Mouse (Mus musculus) heart, embryonic 15.5 days (tissue): ENCODE results near the gene Cmtr1. TPM values are rescaled to one million over a fixed set of nuclear protein-coding genes. Genes with fewer than 3 reads are reported as not detected.

ENCODE experiments used
- ATAC-seq: fragments of 200-750 bp; cut with Nextera tagmentation; replicated peaks from 2 replicates; pipeline ENCODE4 v1.8.0; 2017; ENCODE audit warnings: low read depth, moderate TSS enrichment; ENCODE audit not compliant: insufficient number of reproducible peaks, insufficient read depth, low FRiP score
- H3K27ac ChIP-seq: fragments of 300-500 bp; sonication (generic); 2 replicates; pipeline ENCODE4 v1.5.1; 2015; ENCODE audit warnings: mild to moderate bottlenecking, inconsistent platforms
- H3K27me3 ChIP-seq: fragments of 300-500 bp; sonication (generic); 2 replicates; pipeline ENCODE4 v1.6.1; 2015; ENCODE audit warnings: inconsistent platforms
- H3K36me3 ChIP-seq: fragments of 300-500 bp; sonication (generic); 2 replicates; pipeline ENCODE4 v1.6.1; 2015; ENCODE audit warnings: mild to moderate bottlenecking, inconsistent platforms
- H3K4me1 ChIP-seq: fragments of 300-500 bp; sonication (generic); replicated peaks from 2 replicates; pipeline ENCODE4 v1.6.1; 2015; ENCODE audit warnings: inconsistent platforms
- H3K4me2 ChIP-seq: fragments of 300-500 bp; sonication (generic); 2 replicates; pipeline ENCODE4 v1.6.1; 2015; ENCODE audit warnings: inconsistent platforms, mild to moderate bottlenecking, moderate library complexity
- H3K4me3 ChIP-seq: fragments of 300-500 bp; sonication (generic); 2 replicates; pipeline ENCODE4 v1.5.1; 2015; ENCODE audit warnings: mild to moderate bottlenecking, inconsistent platforms
- H3K9ac ChIP-seq: fragments of 300-500 bp; sonication (generic); 2 replicates; pipeline ENCODE4 v1.6.1; 2015; ENCODE audit warnings: mild to moderate bottlenecking, inconsistent platforms
- H3K9me3 ChIP-seq: fragments of 300-500 bp; sonication (generic); replicated peaks from 2 replicates; pipeline ENCODE4 v1.6.1; 2016; ENCODE audit warnings: inconsistent platforms
- WGBS: fragments of 180-500 bp; shearing (Covaris S2); methylation state at CpG from one replicate; pipeline ENCODE4 v1.1.7; 2015; ENCODE audit warnings: mixed read lengths; 5-methylcytosine and 5-hydroxymethylcytosine counted together
- polyA plus RNA-seq: library from polyadenylated mRNA; unstranded; fragments of >200 nt; fragmentation: Nextera tagmentation; extraction: Ambion mirVana; gene quantifications from 2 replicates; pipeline ENCODE4 v1.2.1, GENCODE M21; 2015

Gene Cmtr1
- polyA plus RNA-seq, 1 experiment from 2014 or later: 78.3 TPM

- Histone ChIP-seq H3K36me3 (peaks cover 57% of the 10 kb centered on the region), H3K9me3 (no peaks in the 10 kb centered on the region), H3K4me2 (no peak overlapping the region), H3K4me1 (peaks cover 15% of the 10 kb centered on the region), H3K4me3 (no peak overlapping the region), H3K27ac (no peak overlapping the region), H3K9ac (no peak overlapping the region), H3K27me3 (no peaks in the 10 kb centered on the region)
- WGBS: 86% methylated on average over 8 of the region's 8 CpGs
- no peak for ATAC-seq
Measured at GRCm38 (mm10) chr17:29635492-29635891, 24.9 kb upstream of the Cmtr1 start.

GRCm38 (mm10) chr17:29636118-29636517 lies 24.3 kb upstream of the Cmtr1 start:
- Histone ChIP-seq H3K4me1 (peaks cover 15% of the 10 kb centered on the region), H3K27me3 (no peaks in the 10 kb centered on the region), H3K36me3 (peaks cover 57% of the 10 kb centered on the region), H3K9ac (no peak overlapping the region), H3K27ac (no peak overlapping the region), H3K9me3 (no peaks in the 10 kb centered on the region), H3K4me3 (no peak overlapping the region), H3K4me2 (no peak overlapping the region)
- 68% methylated on average over 5 of the region's 5 CpGs for WGBS
- ATAC-seq: no peak

- no peaks in the 10 kb centered on the region for H3K27me3 ChIP-seq
- WGBS: 71% methylated on average over 4 of the region's 4 CpGs
- H3K36me3 ChIP-seq: peaks cover 56% of the 10 kb centered on the region
- H3K27ac ChIP-seq: no peak overlapping the region
- no peak overlapping the region for H3K9ac ChIP-seq
- ATAC-seq: no peak
- no peak overlapping the region for H3K4me2 ChIP-seq
- no peaks in the 10 kb centered on the region for H3K9me3 ChIP-seq
- H3K4me3 ChIP-seq: no peak overlapping the region
- peaks cover 15% of the 10 kb centered on the region for H3K4me1 ChIP-seq
Measured at GRCm38 (mm10) chr17:29637377-29637776, 23.0 kb upstream of the Cmtr1 start.

- H3K27me3 ChIP-seq: no peaks in the 10 kb centered on the region
- peaks cover 55% of the 10 kb centered on the region for H3K36me3 ChIP-seq
- WGBS: 60% methylated on average over 8 of the region's 8 CpGs
- H3K4me3 ChIP-seq: no peak overlapping the region
- no peak overlapping the region for H3K4me2 ChIP-seq
- no peak overlapping the region for H3K27ac ChIP-seq
- no peak for ATAC-seq
- no peaks in the 10 kb centered on the region for H3K9me3 ChIP-seq
- no peak overlapping the region for H3K9ac ChIP-seq
- H3K4me1 ChIP-seq: peaks cover 15% of the 10 kb centered on the region
Measured at GRCm38 (mm10) chr17:29637895-29638294, 22.5 kb upstream of the Cmtr1 start.

GRCm38 (mm10) chr17:29640971-29641370 lies 19.4 kb upstream of the Cmtr1 start:
- H3K36me3 ChIP-seq: peaks cover 38% of the 10 kb centered on the region
- H3K4me1 ChIP-seq: peaks cover 24% of the 10 kb centered on the region
- no peak overlapping the region for H3K27ac ChIP-seq
- H3K9me3 ChIP-seq: no peaks in the 10 kb centered on the region
- no peak overlapping the region for H3K9ac ChIP-seq
- WGBS: 82% methylated on average over 11 of the region's 11 CpGs
- no peak for ATAC-seq
- no peaks in the 10 kb centered on the region for H3K27me3 ChIP-seq
- no peak overlapping the region for H3K4me3 ChIP-seq
- no peak overlapping the region for H3K4me2 ChIP-seq

GRCm38 (mm10) chr17:29642219-29642618 lies 18.2 kb upstream of the Cmtr1 start:
- Histone ChIP-seq H3K27ac (no peak overlapping the region), H3K4me2 (no peak overlapping the region), H3K36me3 (peaks cover 29% of the 10 kb centered on the region), H3K27me3 (no peaks in the 10 kb centered on the region), H3K9me3 (no peaks in the 10 kb centered on the region), H3K4me3 (no peak overlapping the region), H3K4me1 (peaks cover 18% of the 10 kb centered on the region), H3K9ac (no peak overlapping the region)
- 72% methylated on average over 3 of the region's 3 CpGs for WGBS
- no peak for ATAC-seq

- Histone ChIP-seq H3K36me3 (0 out of 2 replicates have a peak, but pooled peaks cover 3% of the 10 kb centered on the region), H3K27ac (no peak overlapping the region), H3K27me3 (no peaks in the 10 kb centered on the region), H3K9me3 (no peaks in the 10 kb centered on the region), H3K4me3 (no peak overlapping the region), H3K9ac (no peak overlapping the region), H3K4me1 (peaks cover 6% of the 10 kb centered on the region; the same call in 1 of the 2 replicates), H3K4me2 (no peak overlapping the region)
- no peak for ATAC-seq
- WGBS: 31% methylated on average over 2 of the region's 2 CpGs
Measured at GRCm38 (mm10) chr17:29658249-29658648, 2.1 kb upstream of the Cmtr1 start.

- Histone ChIP-seq H3K4me2 (peak overlapping the region; percentile 90), H3K27me3 (no peaks in the 10 kb centered on the region), H3K4me1 (peaks cover 6% of the 10 kb centered on the region; the same call in 1 of the 2 replicates), H3K27ac (peak overlapping the region; percentile 96), H3K36me3 (peaks cover 16% of the 10 kb centered on the region; the same call in 1 of the 2 replicates), H3K9me3 (no peaks in the 10 kb centered on the region), H3K4me3 (peak overlapping the region; percentile 100), H3K9ac (peak overlapping the region; percentile 98)
- ATAC-seq: no peak; the same call in none of the 2 replicates
- WGBS: under 1% methylated on average over 41 of the region's 41 CpGs
Measured at GRCm38 (mm10) chr17:29660762-29661391, 482 bp downstream of the Cmtr1 start.

- Histone ChIP-seq H3K9me3 (no peaks in the 10 kb centered on the region), H3K27me3 (no peaks in the 10 kb centered on the region), H3K9ac (no peak overlapping the region), H3K36me3 (peaks cover 19% of the 10 kb centered on the region; the same call in 1 of the 2 replicates), H3K4me2 (no peak overlapping the region), H3K27ac (no peak overlapping the region), H3K4me1 (peaks cover 6% of the 10 kb centered on the region; the same call in 1 of the 2 replicates), H3K4me3 (no peak overlapping the region)
- ATAC-seq: no peak
- 89% methylated on average over 6 of the region's 6 CpGs for WGBS
Measured at GRCm38 (mm10) chr17:29662145-29662544, 1.8 kb downstream of the Cmtr1 start.

GRCm38 (mm10) chr17:29668051-29668986 lies 7.9 kb downstream of the Cmtr1 start:
- Histone ChIP-seq H3K36me3 (peaks cover 32% of the 10 kb centered on the region), H3K9ac (no peak overlapping the region), H3K4me1 (no peaks in the 10 kb centered on the region; the same call in 1 of the 2 replicates), H3K27ac (no peak overlapping the region), H3K9me3 (no peaks in the 10 kb centered on the region), H3K4me3 (no peak overlapping the region), H3K27me3 (no peaks in the 10 kb centered on the region), H3K4me2 (no peak overlapping the region)
- ATAC-seq: no peak
- WGBS: 76% methylated on average over 10 of the region's 10 CpGs

GRCm38 (mm10) chr17:29669030-29669429 lies 8.6 kb downstream of the Cmtr1 start:
- no peak for ATAC-seq
- H3K36me3 ChIP-seq: peaks cover 34% of the 10 kb centered on the region

More at GRCm38 (mm10) chr17:29669030-29669429, 8.6 kb downstream of the Cmtr1 start:
- H3K9ac ChIP-seq: no peak overlapping the region
- no peaks in the 10 kb centered on the region for H3K27me3 ChIP-seq
- no peaks in the 10 kb centered on the region for H3K9me3 ChIP-seq
- WGBS: 88% methylated on average over 4 of the region's 4 CpGs
- no peak overlapping the region for H3K27ac ChIP-seq
- no peaks in the 10 kb centered on the region; the same call in 1 of the 2 replicates for H3K4me1 ChIP-seq
- H3K4me2 ChIP-seq: no peak overlapping the region
- no peak overlapping the region for H3K4me3 ChIP-seq
